Mouse (Mus musculus) stomach, postnatal 0 days (tissue): Measurements from ENCODE around the gene Nup50. TPM values are rescaled to one million over a fixed set of nuclear protein-coding genes. Genes with fewer than 3 reads are reported as not detected.
"Not testable (repeated sequence)": the region's sequence is repeated elsewhere in the genome, so short reads cannot be mapped to it uniquely, and the experiment has no call there.

Source experiments
- ATAC-seq: fragments of 200-750 bp; cut with Nextera tagmentation; 2 replicates; pipeline ENCODE4 v1.8.0; 2017; ENCODE audit not compliant: low FRiP score, low TSS enrichment
- DNase-seq: peaks from one replicate; pipeline ENCODE4 v3.0.0-alpha.2; 2016; ENCODE audit warnings: low spot score
- H3K27ac ChIP-seq: fragments of 300-500 bp; sonication (generic); replicated peaks from 2 replicates; pipeline ENCODE4 v1.5.1; 2014; ENCODE audit warnings: mild to moderate bottlenecking, control low read depth
- H3K27me3 ChIP-seq: fragments of 300-500 bp; sonication (generic); 2 replicates; pipeline ENCODE4 v1.6.1; 2014; ENCODE audit warnings: low read length; ENCODE audit not compliant: control insufficient read depth, insufficient read depth
- H3K36me3 ChIP-seq: fragments of 300-500 bp; sonication (generic); 2 replicates; pipeline ENCODE4 v1.6.1; 2014; ENCODE audit warnings: low read length, mixed read lengths; ENCODE audit not compliant: control insufficient read depth, insufficient read depth
- H3K4me1 ChIP-seq: fragments of 300-500 bp; sonication (generic); replicated peaks from 2 replicates; pipeline ENCODE4 v1.6.1; 2014; ENCODE audit warnings: antibody characterized with exemption; ENCODE audit not compliant: control insufficient read depth, insufficient read depth
- H3K4me2 ChIP-seq: fragments of 300-500 bp; sonication (generic); replicated peaks from 2 replicates; pipeline ENCODE4 v1.6.1; 2014; ENCODE audit warnings: low read depth, mild to moderate bottlenecking, control low read depth, moderate library complexity
- H3K4me3 ChIP-seq: fragments of 300-500 bp; sonication (generic); 2 replicates; pipeline ENCODE4 v1.5.1; 2014; ENCODE audit warnings: low read depth, low read length, control low read depth
- H3K9ac ChIP-seq: fragments of 300-500 bp; sonication (generic); 2 replicates; pipeline ENCODE4 v1.6.1; 2014; ENCODE audit warnings: mild to moderate bottlenecking, low read length, control low read depth, mixed read lengths
- H3K9me3 ChIP-seq: fragments of 300-500 bp; sonication (generic); 2 replicates; pipeline ENCODE4 v1.6.1; 2016; ENCODE audit warnings: low read length; ENCODE audit not compliant: control insufficient read depth
- CTCF ChIP-seq: IDR thresholded peaks from 2 replicates; pipeline ENCODE4 v1.5.1; 2016; ENCODE audit warnings: antibody characterized with exemption, low read depth, mild to moderate bottlenecking, moderate library complexity
- EP300 ChIP-seq: optimal IDR thresholded peaks from 2 replicates; pipeline ENCODE3; 2016; ENCODE audit warnings: antibody characterized with exemption
- WGBS: fragments of 180-500 bp; shearing (Covaris S2); extraction: QIAGEN DNeasy Blood & Tissue Kit; methylation state at CpG from one replicate; pipeline ENCODE4 v1.1.7; 2014; 5-methylcytosine and 5-hydroxymethylcytosine counted together
- polyA plus RNA-seq: library from polyadenylated mRNA; unstranded; fragments of >200 nt; fragmentation: Nextera tagmentation; extraction: Ambion mirVana; gene quantifications from 2 replicates; pipeline ENCODE4 v1.2.1, GENCODE M21; 2015

Nup50 gene
- polyA plus RNA-seq: 17.6 and 17.7 TPM in 2 replicates

- peak; percentile 100 for DNase-seq
- peak; percentile 95 for ATAC-seq
- no peaks in the 10 kb centered on the region for H3K4me1 ChIP-seq
- H3K9me3 ChIP-seq: no peaks in the 10 kb centered on the region
- peak within 1 kb of the TSS; percentile 90 for H3K4me3 ChIP-seq
- H3K27me3 ChIP-seq: no peaks in the 10 kb centered on the region
- TF ChIP-seq EP300 (no peak), CTCF (0 out of 2 replicates have a peak, but pooled peaks have one; percentile 1)
- WGBS: under 1% methylated on average over 51 of the region's 60 CpGs
- peak within 1 kb of the TSS; percentile 94 for H3K9ac ChIP-seq
- H3K4me2 ChIP-seq: peak within 1 kb of the TSS; percentile 77
- H3K27ac ChIP-seq: peak within 1 kb of the TSS; percentile 98
- no peaks in the 10 kb centered on the region for H3K36me3 ChIP-seq
Measured at GRCm38 (mm10) chr15:84922884-84923507, at the start of gene Nup50. Nup50 (plus strand) TSS chr15:84923411.

DNA sequence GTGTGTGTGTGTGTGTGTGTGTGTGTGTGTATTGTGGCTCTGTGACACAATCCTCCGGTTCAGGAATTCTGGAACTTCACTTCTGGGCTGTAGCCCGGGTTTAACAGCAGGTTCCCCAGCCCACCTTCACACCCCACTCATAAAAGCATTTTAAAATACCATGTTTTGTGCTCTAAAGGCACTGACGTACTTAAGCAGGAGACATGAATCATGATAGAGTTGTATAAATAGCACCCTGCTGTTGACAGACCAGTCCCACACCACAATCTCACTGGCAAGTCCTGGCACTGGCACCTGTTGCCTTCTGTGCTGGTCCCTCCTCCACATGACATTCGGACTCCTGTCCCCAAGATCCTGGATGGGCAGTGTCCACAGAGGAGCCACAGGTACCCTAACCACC lies 49.3 kb upstream of the Nup50 start:
- no peak for DNase-seq
- WGBS: 65% methylated on average over 4 of the region's 4 CpGs
- no peaks in the 10 kb centered on the region for H3K9me3 ChIP-seq
- no peak overlapping the region for H3K27ac ChIP-seq
- no peak for TF ChIP-seq CTCF
- TF ChIP-seq EP300: no peak
- no peak overlapping the region for H3K4me2 ChIP-seq
- H3K4me3 ChIP-seq: no peak overlapping the region
- no peak for ATAC-seq
- no peak overlapping the region for H3K9ac ChIP-seq
- no peaks in the 10 kb centered on the region for H3K27me3 ChIP-seq
- no peaks in the 10 kb centered on the region for H3K36me3 ChIP-seq
- H3K4me1 ChIP-seq: no peaks in the 10 kb centered on the region

DNA sequence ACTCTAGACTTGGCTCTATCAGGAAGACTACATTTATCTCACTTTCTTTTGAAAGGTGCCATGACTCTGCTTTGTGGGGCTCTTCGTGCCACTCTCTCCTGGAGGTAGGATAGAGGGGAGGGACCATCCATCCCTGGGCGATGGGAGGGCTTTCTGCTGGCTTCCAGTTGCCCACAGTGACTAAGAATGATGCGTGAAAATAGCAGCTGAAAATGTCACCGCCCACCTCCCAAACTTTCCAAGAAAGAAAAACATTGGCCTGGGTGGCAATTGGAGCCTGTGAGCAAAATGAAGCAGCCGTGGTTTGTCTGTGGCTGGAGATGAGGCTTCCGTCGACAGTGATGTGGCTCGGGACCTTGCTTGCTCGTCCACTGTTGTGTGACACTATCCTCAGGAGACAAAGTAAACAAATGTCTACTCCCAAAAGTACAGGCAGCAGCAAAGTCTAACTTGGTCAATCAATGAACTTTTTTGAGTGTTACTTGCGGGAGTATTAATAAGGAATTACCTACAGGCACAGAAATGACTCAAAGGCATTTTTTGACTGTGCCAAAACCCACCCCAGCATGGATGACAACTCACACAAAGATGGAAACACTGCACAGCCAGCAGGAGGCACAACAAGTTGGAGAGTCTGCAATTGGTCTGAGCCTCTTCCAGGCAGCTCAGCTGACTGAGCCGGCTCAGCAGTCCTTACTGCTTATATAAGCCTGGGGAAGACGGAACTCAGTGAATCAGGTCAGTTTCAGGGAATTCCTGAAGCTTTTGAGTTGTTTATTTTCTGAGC lies 46.0 kb upstream of the Nup50 start:
- H3K9ac ChIP-seq: no peak overlapping the region
- 77% methylated on average over 12 of the region's 12 CpGs for WGBS
- H3K4me2 ChIP-seq: no peak overlapping the region
- no peak overlapping the region for H3K27ac ChIP-seq
- no peaks in the 10 kb centered on the region for H3K4me1 ChIP-seq
- H3K27me3 ChIP-seq: no peaks in the 10 kb centered on the region
- ATAC-seq: no peak
- no peak for TF ChIP-seq EP300
- no peak for TF ChIP-seq CTCF
- H3K36me3 ChIP-seq: no peaks in the 10 kb centered on the region
- no peak for DNase-seq
- no peak overlapping the region for H3K4me3 ChIP-seq
- H3K9me3 ChIP-seq: no peaks in the 10 kb centered on the region

GRCm38 (mm10) chr15:84888066-84888465 lies 35.1 kb upstream of the Nup50 start:
- WGBS: 45% methylated on average over 12 of the region's 12 CpGs
- DNase-seq (no peak), ATAC-seq (no peak)
- Histone ChIP-seq H3K9ac (no peak overlapping the region), H3K27ac (no peak overlapping the region), H3K4me2 (no peak overlapping the region), H3K36me3 (no peaks in the 10 kb centered on the region), H3K4me1 (no peaks in the 10 kb centered on the region), H3K9me3 (no peaks in the 10 kb centered on the region), H3K27me3 (no peaks in the 10 kb centered on the region), H3K4me3 (no peak overlapping the region)
- TF ChIP-seq CTCF (no peak), EP300 (no peak)

DNA sequence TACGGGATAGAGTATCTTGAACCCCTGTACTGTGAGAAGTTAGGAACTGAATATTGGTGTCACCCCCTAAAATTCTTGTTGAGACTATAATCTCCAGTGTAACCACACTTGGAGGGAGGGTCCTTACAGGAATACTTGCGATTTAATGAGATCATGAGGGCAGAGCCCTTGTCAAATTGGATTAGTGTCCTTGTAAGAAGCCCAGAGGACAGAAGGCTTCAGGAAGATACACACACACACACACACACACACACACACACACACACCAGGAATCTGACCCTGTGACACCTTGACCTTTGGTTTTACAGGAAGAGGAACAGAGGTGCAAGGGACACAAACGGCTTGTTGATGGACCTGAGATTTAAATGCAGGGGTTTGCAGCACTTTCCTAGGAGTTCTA lies 32.0 kb upstream of the Nup50 start:
- TF ChIP-seq EP300: no peak
- TF ChIP-seq CTCF: no peak
- no peak overlapping the region for H3K4me2 ChIP-seq
- no peaks in the 10 kb centered on the region for H3K27me3 ChIP-seq
- H3K27ac ChIP-seq: no peak overlapping the region
- DNase-seq: no peak
- H3K36me3 ChIP-seq: no peaks in the 10 kb centered on the region
- no peaks in the 10 kb centered on the region for H3K9me3 ChIP-seq
- H3K4me1 ChIP-seq: no peaks in the 10 kb centered on the region
- no peak overlapping the region for H3K4me3 ChIP-seq
- H3K9ac ChIP-seq: no peak overlapping the region
- 53% methylated on average over 3 of the region's 3 CpGs for WGBS
- ATAC-seq: 0 out of 2 replicates have a peak, but pooled peaks have one; percentile 15

- Histone ChIP-seq H3K27ac (no peak overlapping the region), H3K9ac (no peak overlapping the region), H3K36me3 (no peaks in the 10 kb centered on the region), H3K27me3 (no peaks in the 10 kb centered on the region), H3K4me1 (no peaks in the 10 kb centered on the region), H3K9me3 (no peaks in the 10 kb centered on the region), H3K4me3 (no peak overlapping the region), H3K4me2 (no peak overlapping the region)
- TF ChIP-seq CTCF (peak; percentile 90), EP300 (no peak)
- DNase-seq (peak; percentile 65), ATAC-seq (peak; percentile 53; the same call in 1 of the 2 replicates)
- 3% methylated on average over 3 of the region's 3 CpGs for WGBS
Measured at GRCm38 (mm10) chr15:84891658-84892057, 31.6 kb upstream of the Nup50 start.

GRCm38 (mm10) chr15:84896216-84896615 lies 27.0 kb upstream of the Nup50 start:
- H3K4me1 ChIP-seq, H3K4me3 ChIP-seq, H3K9me3 ChIP-seq, ATAC-seq, H3K36me3 ChIP-seq, H3K27ac ChIP-seq, H3K27me3 ChIP-seq, H3K4me2 ChIP-seq, H3K9ac ChIP-seq: not testable (repeated sequence)
- DNase-seq: peak; percentile 26
- WGBS: 56% methylated on average over 10 of the region's 10 CpGs
